In genomic region chr3:87243654-87244053, GRCm38 (mm10) we compare ENCODE assay signal across 9 mouse cellular contexts. TPM values are rescaled to one million over a fixed set of nuclear protein-coding genes. Genes with fewer than 3 reads are reported as not detected.
DNase-seq lines count a peak whose midpoint lies in the region; ATAC-seq lines count a peak whose summit lies in the region.
"Had no signal": no experiment of that assay in that cellular context is flagged by ENCODE, and none has a peak within 500 bp of the region (broad histone marks: within the 10 kb centered on the region; RNA-seq: fewer than 3 reads in every experiment).

No protein-coding gene starts in this region.

- H3K36me3 ChIP-seq in forebrain, embryonic 10.5 days (replicated peaks), result no peaks in the 10 kb centered on the region
- no peaks in the 10 kb centered on the region for H3K36me3 ChIP-seq in forebrain, embryonic 12.5 days (replicated peaks)
- no peaks in the 10 kb centered on the region for H3K36me3 ChIP-seq in forebrain, embryonic 16.5 days (ENCODE audit: control insufficient read depth, insufficient read depth)
- H3K36me3 ChIP-seq: limb, embryonic 15.5 days had no signal

- H3K9ac ChIP-seq in forebrain, embryonic 12.5 days, result no peak overlapping the region
- H3K9ac ChIP-seq in forebrain, embryonic 16.5 days (replicated peaks; ENCODE audit: low read depth, low read length), result no peak overlapping the region
- H3K9ac ChIP-seq: limb, embryonic 15.5 days had no signal

- no peak overlapping the region for H3K4me3 ChIP-seq in forebrain, embryonic 10.5 days
- H3K4me3 ChIP-seq in forebrain, embryonic 12.5 days (replicated peaks), result no peak overlapping the region
- no peak overlapping the region for H3K4me3 ChIP-seq in forebrain, embryonic 16.5 days (replicated peaks; ENCODE audit: low read length)
- H3K4me3 ChIP-seq: limb, embryonic 15.5 days had no signal

- H3K4me1 ChIP-seq in forebrain, embryonic 10.5 days, result no peaks in the 10 kb centered on the region
- H3K4me1 ChIP-seq in forebrain, embryonic 12.5 days, result no peaks in the 10 kb centered on the region
- H3K4me1 ChIP-seq in forebrain, embryonic 16.5 days (replicated peaks; ENCODE audit: control insufficient read depth, insufficient read depth, low read length), result no peaks in the 10 kb centered on the region
- H3K4me1 ChIP-seq: limb, embryonic 15.5 days had no signal

- peak; percentile 33 for DNase-seq in forebrain, embryonic 10.5 days (ENCODE audit: extremely low spot score, low spot score)
- DNase-seq in urinary bladder, postnatal 36 days (ENCODE audit: low spot score in 2 of 2), result peak; percentile 8 to 21
- DNase-seq in urinary bladder, postnatal 10 days (ENCODE audit: low spot score), result no peak
- peak; percentile 39 to 50 for DNase-seq in kidney, postnatal 4 days
- peak; percentile 35 for DNase-seq in telencephalon, adult 2 months (ENCODE audit: low read depth, low spot score)

- H3K4me2 ChIP-seq in forebrain, embryonic 12.5 days, result no peak overlapping the region
- H3K4me2 ChIP-seq in forebrain, embryonic 16.5 days (ENCODE audit: low read length), result no peak overlapping the region
- H3K4me2 ChIP-seq: limb, embryonic 15.5 days had no signal

- H3K9me3 ChIP-seq in forebrain, embryonic 10.5 days, result no peaks in the 10 kb centered on the region
- H3K9me3 ChIP-seq in forebrain, embryonic 12.5 days, result no peaks in the 10 kb centered on the region
- no peaks in the 10 kb centered on the region for H3K9me3 ChIP-seq in forebrain, embryonic 16.5 days (ENCODE audit: control insufficient read depth, low read length)
- H3K9me3 ChIP-seq: limb, embryonic 15.5 days had no signal

- WGBS in forebrain, embryonic 10.5 days, result 3% methylated on average over 2 of the region's 2 CpGs
- WGBS in forebrain, embryonic 12.5 days, result 0% methylated on average over 2 of the region's 2 CpGs
- 0% methylated on average over 2 of the region's 2 CpGs for WGBS in forebrain, embryonic 16.5 days

- no peak for ATAC-seq in forebrain, embryonic 12.5 days (ENCODE audit: low FRiP score)
- ATAC-seq in forebrain, embryonic 16.5 days, result 0 out of 2 replicates have a peak, but pooled peaks have one; percentile 47
- peak; percentile 76 for ATAC-seq in megakaryocyte progenitor cell, adult 5-6 weeks (replicated peaks; ENCODE audit: poor library complexity)

- no peak overlapping the region for H3K27ac ChIP-seq in forebrain, embryonic 10.5 days
- H3K27ac ChIP-seq in forebrain, embryonic 12.5 days, result no peak overlapping the region
- no peak overlapping the region for H3K27ac ChIP-seq in forebrain, embryonic 16.5 days (ENCODE audit: low read length)
- H3K27ac ChIP-seq: limb, embryonic 15.5 days had no signal

- no peaks in the 10 kb centered on the region for H3K27me3 ChIP-seq in forebrain, embryonic 10.5 days (ENCODE audit: poor library complexity, severe bottlenecking)
- H3K27me3 ChIP-seq in forebrain, embryonic 12.5 days, result no peaks in the 10 kb centered on the region
- no peaks in the 10 kb centered on the region for H3K27me3 ChIP-seq in forebrain, embryonic 16.5 days (replicated peaks; ENCODE audit: control insufficient read depth, insufficient read depth, low read length)
- H3K27me3 ChIP-seq: limb, embryonic 15.5 days had no signal

RNA-seq across cellular contexts. Expression of gene Fcrls, which starts 19.9 kb away (rescaled TPM):
- polyA plus RNA-seq in forebrain, embryonic 10.5 days (2016; fragmentation: Nextera tagmentation; extraction: Ambion mirVana), result 2.0 and 2.6 TPM in 2 replicates
- 5.5 and 6.4 TPM in 2 replicates for polyA plus RNA-seq in forebrain, embryonic 12.5 days (2016; fragmentation: Nextera tagmentation; extraction: Ambion mirVana)
- 9.8 and 12.7 TPM in 2 replicates for polyA plus RNA-seq in forebrain, embryonic 16.5 days (2015; fragmentation: Nextera tagmentation; extraction: Ambion mirVana)
- not detected in 2 replicates for total RNA-seq in megakaryocyte progenitor cell, adult 5-6 weeks (2015)
- 0.67 TPM in 1 of 2 replicates, not detected in the other for total RNA-seq in megakaryocyte progenitor cell, adult 5-6 weeks (2017)
